Mouse (Mus musculus) monocyte, adult 5-6 weeks (primary cell): Measurements from ENCODE around the gene Srbd1. TPM values are rescaled to one million over a fixed set of nuclear protein-coding genes. Genes with fewer than 3 reads are reported as not detected.

Experiments used
- ATAC-seq: fragments of 153-309, 156-312 bp; replicated peaks from 2 replicates; pipeline ENCODE4 v1.8.0; 2017; ENCODE audit warnings: mild to moderate bottlenecking; ENCODE audit not compliant: low TSS enrichment, insufficient number of reproducible peaks, severe bottlenecking, poor library complexity, low FRiP score
- total RNA-seq: library from RNA; stranded (forward); fragments of 200-1000, 200-491, 200-594 nt; gene quantifications from 3 replicates; pipeline ENCODE4 v1.2.3, GENCODE M21; 2017

Gene Srbd1
- total RNA-seq, 1 experiment from 2014 or later: 29.5 TPM

GRCm38 (mm10) chr17:86150867-86151348, 5.9 kb upstream of the Srbd1 start:
- ATAC-seq: peak; percentile 67

- ATAC-seq: no peak
Measured at GRCm38 (mm10) chr17:86149726-86150125, 4.8 kb upstream of the Srbd1 start.

- 0 out of 2 replicates have a peak, but pooled peaks have one; percentile 6 for ATAC-seq
Measured at GRCm38 (mm10) chr17:86144537-86145078, 367 bp downstream of the Srbd1 start.

GRCm38 (mm10) chr17:86135835-86136234, 9.1 kb downstream of the Srbd1 start:
- no peak for ATAC-seq

GRCm38 (mm10) chr17:86134461-86134860, 10.5 kb downstream of the Srbd1 start:
- no peak for ATAC-seq

GRCm38 (mm10) chr17:86132534-86132933, 12.4 kb downstream of the Srbd1 start:
- no peak for ATAC-seq

- peak; percentile 86 for ATAC-seq
Measured at GRCm38 (mm10) chr17:86128198-86128597, 16.8 kb downstream of the Srbd1 start.

GRCm38 (mm10) chr17:86125908-86126307, 19.1 kb downstream of the Srbd1 start:
- no peak for ATAC-seq

GRCm38 (mm10) chr17:86123146-86123545, 21.8 kb downstream of the Srbd1 start:
- peak; percentile 63 for ATAC-seq

- ATAC-seq: no peak
Measured at GRCm38 (mm10) chr17:86096875-86097274, 48.1 kb downstream of the Srbd1 start.

GRCm38 (mm10) chr17:86093124-86093523, 51.9 kb downstream of the Srbd1 start:
- no peak for ATAC-seq

- no peak for ATAC-seq
Measured at GRCm38 (mm10) chr17:86091631-86092030, 53.3 kb downstream of the Srbd1 start.

GRCm38 (mm10) chr17:86089893-86090588, 54.9 kb downstream of the Srbd1 start:
- ATAC-seq: no peak

- ATAC-seq: no peak
Measured at GRCm38 (mm10) chr17:86087922-86088321, 57.1 kb downstream of the Srbd1 start.

GRCm38 (mm10) chr17:86086191-86086590, 58.8 kb downstream of the Srbd1 start:
- no peak for ATAC-seq

- no peak for ATAC-seq
Measured at GRCm38 (mm10) chr17:86083207-86083606, 61.8 kb downstream of the Srbd1 start.

- ATAC-seq: no peak
Measured at GRCm38 (mm10) chr17:86078060-86078459, 66.9 kb downstream of the Srbd1 start.

- no peak for ATAC-seq
Measured at GRCm38 (mm10) chr17:86067444-86067843, 77.5 kb downstream of the Srbd1 start.

- no peak for ATAC-seq
Measured at GRCm38 (mm10) chr17:86065833-86066232, 79.1 kb downstream of the Srbd1 start.

GRCm38 (mm10) chr17:86063461-86063860, 81.5 kb downstream of the Srbd1 start:
- peak; percentile 80; the same call in 1 of the 2 replicates for ATAC-seq
